Mouse (Mus musculus): Measurements from ENCODE around the gene Fxyd3.

DNA sequence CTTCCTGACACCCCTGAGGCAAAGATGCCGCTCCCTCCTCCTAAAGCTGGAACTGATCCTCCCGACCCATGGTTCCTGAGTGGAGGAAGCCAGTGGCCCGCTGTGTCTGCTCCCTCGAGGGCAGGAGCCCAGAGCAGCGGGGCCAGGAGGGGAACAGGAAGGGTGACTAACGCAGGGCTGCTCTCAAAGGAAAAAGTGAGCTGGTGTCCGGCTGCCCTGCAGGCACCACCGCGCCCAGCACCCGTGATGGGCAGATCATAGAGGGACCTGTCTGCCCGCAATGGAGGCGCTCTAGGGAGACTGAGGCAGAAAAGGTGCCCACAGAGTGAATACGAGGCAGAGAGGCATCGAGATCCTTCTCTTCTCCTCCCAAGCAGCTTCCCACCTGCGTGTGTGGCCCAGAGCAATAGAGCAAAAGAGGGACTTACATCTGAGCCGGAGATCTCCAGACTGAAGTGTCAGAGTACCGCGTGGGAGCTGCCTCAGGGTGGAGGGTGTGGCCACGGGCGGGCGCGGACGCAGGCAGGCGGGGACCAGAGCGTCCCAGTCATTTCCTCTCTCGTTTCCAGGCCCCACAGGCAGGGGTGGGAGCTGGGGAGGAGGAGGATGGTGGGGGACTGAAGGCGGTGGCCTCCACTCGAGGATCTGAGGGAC lies 34.7 kb downstream of the Fxyd3 start:
- TF ChIP-seq POLR2A (IDR thresholded peaks at IDR 0.05; ENCODE audit: insufficient read depth, low read depth, low read length) = no peak
- TF ChIP-seq CTCF (IDR thresholded peaks at IDR 0.05; ENCODE audit: insufficient read depth, low read depth, low read length) = no peak

All from olfactory bulb, adult 2 months (tissue).